Mouse (Mus musculus) testis, adult 2 months (tissue): ENCODE results near the gene Yju2.

Experiments used
- CTCF ChIP-seq: fragments of 200-500 bp; IDR thresholded peaks from 2 replicates; pipeline ENCODE4 v1.5.1; 2012; ENCODE audit warnings: low read depth, mild to moderate bottlenecking, inconsistent platforms, low read length, moderate library complexity; ENCODE audit not compliant: control insufficient read depth, insufficient read depth, insufficient replicate concordance
- POLR2A ChIP-seq: fragments of 200-500 bp; IDR thresholded peaks from 2 replicates; pipeline ENCODE4 v1.6.1; 2012; ENCODE audit warnings: low read depth, mild to moderate bottlenecking, inconsistent platforms, low read length, moderate library complexity; ENCODE audit not compliant: control insufficient read depth

- TF ChIP-seq CTCF (no peak), POLR2A (no peak)
Observed at GRCm38 (mm10) chr17:56015293-56015692, 56.4 kb downstream of the Yju2 start.
